Mouse (Mus musculus) heart, embryonic 15.5 days (tissue): ENCODE data around the gene Tm4sf4. TPM values are rescaled to one million over a fixed set of nuclear protein-coding genes. Genes with fewer than 3 reads are reported as not detected.

Experiments
- ATAC-seq: fragments of 200-750 bp; cut with Nextera tagmentation; replicated peaks from 2 replicates; pipeline ENCODE4 v1.8.0; 2017; ENCODE audit warnings: low read depth, moderate TSS enrichment; ENCODE audit not compliant: insufficient number of reproducible peaks, insufficient read depth, low FRiP score
- H3K27ac ChIP-seq: fragments of 300-500 bp; sonication (generic); 2 replicates; pipeline ENCODE4 v1.5.1; 2015; ENCODE audit warnings: mild to moderate bottlenecking, inconsistent platforms
- H3K27me3 ChIP-seq: fragments of 300-500 bp; sonication (generic); 2 replicates; pipeline ENCODE4 v1.6.1; 2015; ENCODE audit warnings: inconsistent platforms
- H3K36me3 ChIP-seq: fragments of 300-500 bp; sonication (generic); 2 replicates; pipeline ENCODE4 v1.6.1; 2015; ENCODE audit warnings: mild to moderate bottlenecking, inconsistent platforms
- H3K4me1 ChIP-seq: fragments of 300-500 bp; sonication (generic); replicated peaks from 2 replicates; pipeline ENCODE4 v1.6.1; 2015; ENCODE audit warnings: inconsistent platforms
- H3K4me2 ChIP-seq: fragments of 300-500 bp; sonication (generic); 2 replicates; pipeline ENCODE4 v1.6.1; 2015; ENCODE audit warnings: inconsistent platforms, mild to moderate bottlenecking, moderate library complexity
- H3K4me3 ChIP-seq: fragments of 300-500 bp; sonication (generic); 2 replicates; pipeline ENCODE4 v1.5.1; 2015; ENCODE audit warnings: mild to moderate bottlenecking, inconsistent platforms
- H3K9ac ChIP-seq: fragments of 300-500 bp; sonication (generic); 2 replicates; pipeline ENCODE4 v1.6.1; 2015; ENCODE audit warnings: mild to moderate bottlenecking, inconsistent platforms
- H3K9me3 ChIP-seq: fragments of 300-500 bp; sonication (generic); replicated peaks from 2 replicates; pipeline ENCODE4 v1.6.1; 2016; ENCODE audit warnings: inconsistent platforms
- WGBS: fragments of 180-500 bp; shearing (Covaris S2); methylation state at CpG from one replicate; pipeline ENCODE4 v1.1.7; 2015; ENCODE audit warnings: mixed read lengths; 5-methylcytosine and 5-hydroxymethylcytosine counted together
- polyA plus RNA-seq: library from polyadenylated mRNA; unstranded; fragments of >200 nt; fragmentation: Nextera tagmentation; extraction: Ambion mirVana; gene quantifications from 2 replicates; pipeline ENCODE4 v1.2.1, GENCODE M21; 2015

Gene Tm4sf4
- polyA plus RNA-seq = 0.86 and 1.2 TPM in 2 replicates

- no peak within 1 kb of the TSS for H3K4me3 ChIP-seq
- no peaks in the 10 kb centered on the region for H3K27me3 ChIP-seq
- H3K9me3 ChIP-seq = no peaks in the 10 kb centered on the region
- no peak within 1 kb of the TSS for H3K9ac ChIP-seq
- H3K36me3 ChIP-seq = no peaks in the 10 kb centered on the region
- no peak within 1 kb of the TSS for H3K27ac ChIP-seq
- no peak for ATAC-seq
- peaks cover 28% of the 10 kb centered on the region for H3K4me1 ChIP-seq
- WGBS = 61% methylated on average over 10 of the region's 10 CpGs
- no peak within 1 kb of the TSS for H3K4me2 ChIP-seq
Observed at GRCm38 (mm10) chr3:57425089-57425730, at the start of gene Tm4sf4. Tm4sf4 (plus strand) TSS chr3:57425314.

- Histone ChIP-seq H3K4me3 (no peak overlapping the region), H3K36me3 (no peaks in the 10 kb centered on the region), H3K9me3 (no peaks in the 10 kb centered on the region), H3K9ac (no peak overlapping the region), H3K4me2 (no peak overlapping the region), H3K27me3 (no peaks in the 10 kb centered on the region), H3K27ac (no peak overlapping the region), H3K4me1 (peaks cover 8% of the 10 kb centered on the region)
- WGBS = 62% methylated on average over 6 of the region's 6 CpGs
- no peak for ATAC-seq
Observed at GRCm38 (mm10) chr3:57386423-57386822, 38.7 kb upstream of the Tm4sf4 start.

DNA sequence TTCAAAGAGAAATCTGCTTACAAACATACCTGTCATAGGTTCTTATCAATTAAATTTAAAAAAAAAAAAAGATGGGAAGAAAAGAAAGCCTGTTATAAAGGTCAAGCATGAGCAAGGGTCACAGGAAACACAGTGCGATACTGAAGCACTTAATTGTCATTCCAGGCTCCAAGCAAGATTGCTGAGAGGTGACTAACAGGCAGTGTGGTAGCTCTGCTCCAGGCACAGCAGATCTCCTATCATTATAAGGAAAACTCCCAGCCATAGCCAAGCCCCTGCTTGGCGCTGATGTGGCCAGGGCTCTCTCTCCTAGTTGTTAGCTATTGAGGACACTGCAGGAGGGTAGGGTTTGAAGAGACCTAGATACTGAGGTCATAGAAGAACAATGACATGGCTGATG lies 38.2 kb upstream of the Tm4sf4 start:
- Histone ChIP-seq H3K9me3 (no peaks in the 10 kb centered on the region), H3K4me2 (no peak overlapping the region), H3K27ac (no peak overlapping the region), H3K27me3 (no peaks in the 10 kb centered on the region), H3K36me3 (no peaks in the 10 kb centered on the region), H3K9ac (no peak overlapping the region), H3K4me1 (peaks cover 8% of the 10 kb centered on the region), H3K4me3 (no peak overlapping the region)
- ATAC-seq = no peak
- 35% methylated on average over 2 of the region's 2 CpGs for WGBS

- Histone ChIP-seq H3K9ac (no peak overlapping the region), H3K36me3 (no peaks in the 10 kb centered on the region), H3K27me3 (no peaks in the 10 kb centered on the region), H3K4me3 (no peak overlapping the region), H3K27ac (no peak overlapping the region), H3K9me3 (no peaks in the 10 kb centered on the region), H3K4me2 (no peak overlapping the region), H3K4me1 (peaks cover 8% of the 10 kb centered on the region)
- 68% methylated on average over 2 of the region's 2 CpGs for WGBS
- ATAC-seq = no peak
Observed at GRCm38 (mm10) chr3:57387593-57387992, 37.5 kb upstream of the Tm4sf4 start.

DNA sequence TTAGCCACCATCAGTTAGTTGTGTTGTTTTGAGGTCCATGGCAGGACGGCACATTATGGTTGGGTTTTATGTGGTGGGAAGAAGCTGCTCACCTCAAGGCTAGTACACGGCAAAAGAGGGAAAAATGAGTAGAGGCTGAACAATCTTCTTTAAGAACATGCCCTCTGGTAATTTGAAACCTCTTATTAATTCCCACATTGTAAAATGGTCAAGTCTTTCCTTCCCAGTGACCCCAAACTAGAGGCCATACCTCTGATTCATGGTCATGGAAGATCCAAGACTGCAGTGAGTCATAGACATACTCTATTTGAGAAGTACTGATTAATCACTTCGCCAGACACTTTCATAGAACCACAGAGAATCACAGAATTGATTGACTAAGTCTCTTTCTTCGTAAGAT lies 13.6 kb upstream of the Tm4sf4 start:
- no peak overlapping the region for H3K4me2 ChIP-seq
- no peaks in the 10 kb centered on the region for H3K9me3 ChIP-seq
- H3K27ac ChIP-seq = no peak overlapping the region
- 88% methylated on average over 4 of the region's 4 CpGs for WGBS
- no peak overlapping the region for H3K4me3 ChIP-seq
- H3K4me1 ChIP-seq = no peaks in the 10 kb centered on the region
- H3K9ac ChIP-seq = no peak overlapping the region
- no peak for ATAC-seq
- no peaks in the 10 kb centered on the region for H3K27me3 ChIP-seq
- no peaks in the 10 kb centered on the region for H3K36me3 ChIP-seq

DNA sequence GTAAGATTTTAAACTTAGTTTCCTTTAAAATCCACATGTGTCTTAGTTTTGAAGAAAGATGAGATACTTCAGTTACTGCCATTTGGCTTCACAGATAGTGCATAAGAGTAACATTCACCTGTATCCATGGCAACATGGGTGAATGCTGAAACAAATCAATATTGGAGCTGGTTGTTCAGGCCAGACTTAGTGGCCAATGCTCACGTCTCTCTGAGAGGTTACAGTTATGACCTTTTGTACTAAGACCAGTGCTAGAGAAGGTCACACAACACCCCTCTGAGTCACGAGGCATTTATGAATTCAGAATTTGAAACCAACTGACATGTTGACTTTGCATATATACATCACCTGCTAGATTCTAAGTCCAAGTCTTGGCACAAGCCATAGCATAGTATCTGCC lies 4.9 kb upstream of the Tm4sf4 start:
- Histone ChIP-seq H3K4me3 (no peak overlapping the region), H3K36me3 (no peaks in the 10 kb centered on the region), H3K9ac (no peak overlapping the region), H3K27me3 (no peaks in the 10 kb centered on the region), H3K27ac (no peak overlapping the region), H3K9me3 (no peaks in the 10 kb centered on the region), H3K4me1 (peaks cover under 1% of the 10 kb centered on the region; the same call in 1 of the 2 replicates), H3K4me2 (no peak overlapping the region)
- WGBS = 68% methylated on average over 2 of the region's 2 CpGs
- no peak for ATAC-seq

DNA sequence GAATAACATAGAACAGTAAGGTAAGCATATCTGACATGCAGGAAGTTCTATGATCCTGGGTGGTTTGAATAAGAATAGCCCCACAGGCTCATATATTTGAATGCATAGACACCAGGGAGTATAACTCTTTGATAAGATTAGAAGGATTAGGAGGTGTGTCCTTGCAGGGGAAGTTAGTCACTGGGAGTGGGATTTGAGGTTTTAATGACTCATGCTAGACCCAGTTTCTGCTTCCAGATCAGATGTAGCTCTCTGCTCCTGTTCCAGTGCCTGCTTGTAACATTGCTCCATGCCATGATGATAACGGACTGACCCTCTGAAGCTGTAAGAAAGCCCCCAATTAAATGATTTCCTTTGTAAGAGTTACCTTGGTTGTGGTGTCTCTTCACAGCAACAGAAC lies 4.5 kb upstream of the Tm4sf4 start:
- Histone ChIP-seq H3K9me3 (no peaks in the 10 kb centered on the region), H3K4me3 (no peak overlapping the region), H3K27me3 (no peaks in the 10 kb centered on the region), H3K4me1 (peaks cover 4% of the 10 kb centered on the region), H3K4me2 (no peak overlapping the region), H3K9ac (no peak overlapping the region), H3K27ac (no peak overlapping the region), H3K36me3 (no peaks in the 10 kb centered on the region)
- ATAC-seq = no peak
- 90% methylated on average over 1 of the region's 1 CpGs for WGBS

DNA sequence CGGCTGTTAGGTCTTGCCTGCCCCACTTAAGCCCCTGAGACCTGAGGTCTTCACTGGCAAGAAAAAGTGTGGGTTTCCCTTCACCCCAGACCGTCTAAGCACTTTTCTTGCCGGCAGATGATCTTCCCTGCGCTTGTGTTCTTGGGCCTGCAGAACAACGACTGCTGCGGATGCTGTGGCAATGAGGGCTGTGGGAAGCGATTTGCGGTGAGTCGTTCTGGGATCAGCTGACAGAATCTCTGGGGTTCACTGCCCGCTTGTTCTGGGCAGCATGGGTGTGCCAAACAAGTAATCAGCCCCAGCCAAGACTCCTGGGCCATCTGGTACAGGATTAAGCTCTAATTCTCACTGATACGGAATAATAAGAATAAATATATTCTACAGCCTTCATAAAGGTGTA lies 1.2 kb downstream of the Tm4sf4 start:
- Histone ChIP-seq H3K9me3 (no peaks in the 10 kb centered on the region), H3K4me2 (no peak overlapping the region), H3K36me3 (no peaks in the 10 kb centered on the region), H3K27me3 (no peaks in the 10 kb centered on the region), H3K4me1 (peaks cover 38% of the 10 kb centered on the region), H3K9ac (no peak overlapping the region), H3K4me3 (no peak overlapping the region), H3K27ac (no peak overlapping the region; the same call in 1 of the 2 replicates)
- 86% methylated on average over 11 of the region's 11 CpGs for WGBS
- ATAC-seq = no peak

DNA sequence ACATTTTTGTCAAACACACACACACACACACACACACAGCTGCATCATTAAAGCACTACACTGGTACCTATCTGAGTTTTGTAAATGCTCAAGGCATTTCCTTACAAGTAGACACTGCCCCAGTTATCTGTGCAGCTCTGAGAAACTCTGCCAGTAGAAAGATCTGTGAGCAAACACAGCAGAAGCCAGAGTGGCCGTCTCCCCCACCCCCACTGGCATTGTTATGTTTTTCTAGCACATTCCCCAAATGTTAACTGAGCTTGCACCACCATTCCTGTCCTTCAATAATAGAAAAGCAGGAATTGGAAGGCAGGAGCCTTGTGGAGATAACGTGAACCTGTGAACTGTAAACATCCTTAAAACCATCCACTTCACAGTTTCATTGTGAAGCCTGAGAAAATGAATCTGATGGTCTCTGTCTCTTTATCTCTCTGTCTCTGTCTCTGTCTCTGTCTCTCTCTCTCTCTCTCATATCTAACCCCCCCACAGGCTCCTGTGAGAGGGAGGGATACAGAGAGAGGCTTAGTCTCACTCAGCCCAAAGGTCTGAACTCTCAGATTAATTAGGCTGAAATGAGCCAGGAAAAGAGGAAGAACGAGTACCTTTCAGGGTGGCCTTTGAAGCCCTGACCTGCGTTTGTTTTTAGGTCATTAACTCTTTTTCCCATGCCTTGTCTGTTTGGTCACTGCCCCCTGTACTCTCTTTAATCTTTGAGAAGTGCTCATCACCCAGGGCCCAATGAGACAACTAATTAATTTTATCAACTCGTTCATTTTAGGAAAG lies 3.8 kb downstream of the Tm4sf4 start:
- ATAC-seq = peak; percentile 59
- peak overlapping the region; percentile 59 for H3K27ac ChIP-seq
- H3K9me3 ChIP-seq = no peaks in the 10 kb centered on the region
- H3K4me1 ChIP-seq = peaks cover 43% of the 10 kb centered on the region
- H3K4me2 ChIP-seq = no peak overlapping the region
- WGBS = 29% methylated on average over 5 of the region's 5 CpGs
- H3K36me3 ChIP-seq = no peaks in the 10 kb centered on the region
- no peak overlapping the region for H3K4me3 ChIP-seq
- H3K27me3 ChIP-seq = no peaks in the 10 kb centered on the region
- H3K9ac ChIP-seq = no peak overlapping the region

DNA sequence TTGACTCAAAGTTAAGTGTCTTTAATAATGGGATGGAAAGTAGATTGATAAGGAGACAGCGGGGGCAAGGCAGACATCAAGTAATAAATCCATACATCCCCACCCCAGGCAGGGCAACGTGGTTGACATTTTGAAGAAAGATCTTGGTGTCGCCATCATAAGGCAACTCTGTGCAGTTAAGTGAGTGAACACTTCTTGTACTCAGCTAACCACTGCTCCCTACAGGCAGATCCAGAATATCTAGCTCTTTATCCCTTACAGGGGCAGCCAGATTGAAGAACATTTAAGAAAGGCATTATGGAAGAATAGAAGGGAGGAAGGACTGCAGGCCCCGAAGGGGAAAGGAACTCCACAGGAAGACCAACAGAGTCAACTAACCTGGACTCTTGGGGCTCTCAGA lies 4.4 kb downstream of the Tm4sf4 start:
- Histone ChIP-seq H3K4me2 (no peak overlapping the region), H3K27ac (peak overlapping the region; percentile 59), H3K27me3 (no peaks in the 10 kb centered on the region), H3K4me1 (peaks cover 43% of the 10 kb centered on the region), H3K4me3 (no peak overlapping the region), H3K36me3 (no peaks in the 10 kb centered on the region), H3K9me3 (no peaks in the 10 kb centered on the region), H3K9ac (no peak overlapping the region)
- WGBS = 63% methylated on average over 4 of the region's 4 CpGs
- ATAC-seq = no peak

DNA sequence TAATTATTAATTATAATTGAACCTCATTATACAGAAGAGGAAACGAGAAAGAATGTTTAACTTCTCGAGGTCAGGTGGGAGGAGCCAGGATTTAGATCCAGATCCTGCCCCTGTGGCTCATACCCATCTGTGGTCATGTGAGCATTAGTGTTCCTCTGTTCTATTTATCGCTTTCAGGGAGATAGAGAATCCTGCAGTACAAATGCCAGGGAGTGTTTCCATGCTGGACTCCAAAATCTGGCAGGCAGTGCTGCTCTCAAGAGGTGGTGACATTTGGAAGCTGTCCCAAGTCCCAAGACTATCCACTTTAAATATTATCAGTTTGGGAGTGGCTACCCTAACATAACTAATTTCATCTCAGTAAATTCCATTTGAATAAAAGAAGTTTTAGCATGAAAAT lies 6.6 kb downstream of the Tm4sf4 start:
- H3K9me3 ChIP-seq = no peaks in the 10 kb centered on the region
- no peak overlapping the region for H3K4me3 ChIP-seq
- no peaks in the 10 kb centered on the region for H3K36me3 ChIP-seq
- 29% methylated on average over 3 of the region's 3 CpGs for WGBS
- H3K4me2 ChIP-seq = no peak overlapping the region
- H3K27me3 ChIP-seq = no peaks in the 10 kb centered on the region
- peak; percentile 84 for ATAC-seq
- H3K4me1 ChIP-seq = peaks cover 28% of the 10 kb centered on the region
- no peak overlapping the region for H3K9ac ChIP-seq
- peak overlapping the region; percentile 81 for H3K27ac ChIP-seq

- H3K9me3 ChIP-seq = no peaks in the 10 kb centered on the region
- WGBS = 60% methylated on average over 8 of the region's 8 CpGs
- H3K4me2 ChIP-seq = no peak overlapping the region
- no peak overlapping the region for H3K4me3 ChIP-seq
- H3K9ac ChIP-seq = no peak overlapping the region
- H3K36me3 ChIP-seq = no peaks in the 10 kb centered on the region
- ATAC-seq = no peak
- H3K27ac ChIP-seq = no peak overlapping the region
- no peaks in the 10 kb centered on the region for H3K27me3 ChIP-seq
- peaks cover 14% of the 10 kb centered on the region for H3K4me1 ChIP-seq
Observed at GRCm38 (mm10) chr3:57435364-57435763, 10.2 kb downstream of the Tm4sf4 start.
